Mouse (Mus musculus) brain, embryonic 14.5 days (tissue): ENCODE results near the gene Sec14l1. TPM values are rescaled to one million over a fixed set of nuclear protein-coding genes. Genes with fewer than 3 reads are reported as not detected.

Source experiments
- DNase-seq: peaks from one replicate; pipeline ENCODE4 v3.0.0-alpha.2; 2011; ENCODE audit warnings: low read depth
- CTCF ChIP-seq: fragments of 200-500 bp; IDR thresholded peaks from 2 replicates; pipeline ENCODE4 v1.5.1; 2012; ENCODE audit warnings: inconsistent platforms, mild to moderate bottlenecking, moderate library complexity, borderline replicate concordance; ENCODE audit not compliant: insufficient read depth, insufficient read length; ENCODE audit errors: extremely low read depth
- POLR2A ChIP-seq: fragments of 200-500 bp; IDR thresholded peaks from 2 replicates; pipeline ENCODE4 v1.6.1; 2012; ENCODE audit warnings: mild to moderate bottlenecking, inconsistent platforms, borderline replicate concordance; ENCODE audit not compliant: poor library complexity, insufficient read depth, insufficient read length, severe bottlenecking; ENCODE audit errors: extremely low read depth
- polyA plus RNA-seq: library from polyadenylated mRNA; depleted of rRNA; stranded (reverse); fragments of >200 nt; gene quantifications from 2 replicates; pipeline ENCODE4 v1.2.3, GENCODE M21; 2012

Sec14l1 gene
- polyA plus RNA-seq, 1 experiment = 90.5 TPM

DNA sequence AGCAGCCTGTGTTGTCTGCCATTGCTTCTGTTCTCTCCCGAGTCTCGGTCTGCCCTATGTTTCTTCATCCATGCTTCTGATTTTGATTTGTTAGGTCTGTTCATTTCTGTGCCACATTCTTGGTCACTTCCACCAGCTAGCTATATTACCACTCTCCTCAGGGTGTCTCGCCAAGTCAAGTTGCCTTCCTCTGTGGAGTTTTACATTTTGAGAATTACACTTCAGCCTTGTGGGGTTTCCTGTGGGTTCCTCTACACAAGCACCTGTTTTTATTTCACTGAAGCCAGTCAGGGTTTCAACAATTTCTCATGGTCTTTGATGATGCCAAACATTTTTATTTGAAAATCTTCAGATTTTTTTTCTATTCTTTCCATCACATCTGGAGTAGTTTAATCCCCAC lies 67.8 kb downstream of the Sec14l1 start:
- TF ChIP-seq CTCF (no peak), POLR2A (no peak)
- no peak for DNase-seq

DNA sequence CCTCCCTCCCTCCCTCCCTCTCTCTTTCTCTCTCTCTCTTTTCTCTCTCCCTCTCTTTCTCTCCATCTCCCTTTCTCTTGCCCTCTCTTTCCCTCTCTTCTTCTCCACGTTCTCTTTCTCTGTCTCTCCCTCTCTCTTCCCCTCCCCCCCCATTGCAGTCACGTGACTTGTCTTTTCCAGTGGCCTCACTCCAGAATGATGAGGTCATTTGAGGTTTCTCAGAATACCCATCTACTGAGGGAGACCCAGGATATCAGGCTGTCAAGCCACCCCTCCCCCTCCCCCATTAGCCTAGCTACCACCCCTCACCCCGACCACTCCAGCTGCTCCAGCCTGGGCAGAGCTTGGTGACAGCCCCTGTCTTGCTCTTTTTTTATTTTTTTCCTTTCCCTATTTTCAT lies 68.3 kb downstream of the Sec14l1 start:
- DNase-seq = no peak
- TF ChIP-seq POLR2A (no peak), CTCF (no peak)

DNA sequence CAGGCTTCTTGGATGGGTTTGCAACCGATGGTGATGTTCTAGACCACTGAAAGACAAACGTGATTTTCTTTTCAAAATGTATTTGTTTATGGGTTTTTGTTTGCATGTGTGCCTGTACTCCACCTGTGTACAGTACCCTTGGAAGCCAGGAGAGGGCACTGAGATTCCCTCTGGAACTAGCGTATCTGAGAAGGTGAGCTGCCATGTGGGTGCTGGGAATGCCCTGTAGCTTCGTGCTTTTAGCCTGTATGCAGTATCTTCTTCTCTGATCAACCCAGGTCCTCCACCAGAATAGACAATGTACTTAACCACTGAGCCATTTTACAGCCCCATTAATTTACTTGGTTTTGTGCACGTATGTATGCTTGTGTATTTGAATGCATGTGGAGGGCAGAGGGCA lies 68.9 kb downstream of the Sec14l1 start:
- no peak for DNase-seq
- no peak for TF ChIP-seq POLR2A
- TF ChIP-seq CTCF = no peak

DNA sequence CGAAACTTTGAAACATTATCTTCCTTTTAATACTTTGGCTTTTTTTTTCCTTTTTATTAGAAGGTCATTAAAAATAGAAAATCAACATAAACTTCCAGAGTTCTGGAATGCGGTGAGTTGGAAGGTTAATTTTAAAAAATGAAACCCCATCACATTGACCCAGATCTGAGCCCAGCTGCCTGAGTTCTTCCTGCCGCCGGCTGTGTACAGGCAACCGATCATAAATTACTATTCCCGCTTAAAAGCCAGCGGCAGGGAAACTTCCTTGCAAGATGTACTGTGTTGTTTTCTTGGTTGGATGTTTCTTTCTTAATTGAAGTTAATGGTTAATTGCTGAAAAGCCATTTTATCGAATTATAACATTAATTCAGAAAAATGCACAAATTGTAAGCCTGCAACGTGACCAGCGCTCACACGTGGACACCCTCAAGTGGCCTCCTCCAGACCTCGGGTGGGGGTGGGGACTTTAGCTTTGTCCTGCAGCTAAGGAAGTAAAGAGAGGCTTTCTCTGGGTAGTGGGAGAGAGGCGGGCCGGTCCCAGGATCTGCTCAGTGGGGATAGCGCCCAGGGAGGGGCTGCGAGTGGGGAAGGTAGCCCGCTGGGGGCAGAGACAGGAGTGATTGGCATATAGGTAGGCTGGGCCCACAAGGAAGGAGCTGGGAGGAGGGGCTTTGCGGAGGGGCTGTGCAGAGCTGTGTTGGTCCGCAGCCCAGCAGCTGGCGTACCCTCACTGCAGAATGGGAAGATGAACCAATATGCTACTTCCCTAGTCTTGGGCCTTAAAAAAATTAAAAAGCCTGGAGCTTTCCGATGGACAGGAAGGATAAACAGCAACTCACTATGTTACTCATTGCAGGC lies 70.3 kb downstream of the Sec14l1 start:
- DNase-seq = no peak
- TF ChIP-seq POLR2A (no peak), CTCF (no peak)

DNA sequence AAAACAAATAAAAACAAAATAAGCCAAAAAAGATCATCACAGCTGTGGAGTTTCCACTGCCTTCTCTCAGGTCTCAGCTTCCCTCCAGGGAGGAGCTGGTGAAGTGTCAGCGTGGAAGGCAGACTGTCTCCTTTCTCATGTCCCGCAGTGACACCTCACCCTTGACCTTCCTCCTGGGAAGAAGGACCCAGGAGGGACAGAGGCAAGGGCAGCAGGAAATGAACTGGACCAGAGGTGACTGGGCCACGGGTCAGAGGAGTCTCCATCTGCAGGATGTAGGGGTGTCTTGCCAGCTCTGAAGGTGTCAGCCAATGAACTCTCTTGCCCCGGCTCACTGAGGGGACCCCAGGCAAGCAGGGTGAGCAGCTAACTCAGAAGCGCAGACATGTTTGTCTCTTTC lies 76.6 kb downstream of the Sec14l1 start:
- TF ChIP-seq CTCF (no peak), POLR2A (no peak)
- DNase-seq = no peak

DNA sequence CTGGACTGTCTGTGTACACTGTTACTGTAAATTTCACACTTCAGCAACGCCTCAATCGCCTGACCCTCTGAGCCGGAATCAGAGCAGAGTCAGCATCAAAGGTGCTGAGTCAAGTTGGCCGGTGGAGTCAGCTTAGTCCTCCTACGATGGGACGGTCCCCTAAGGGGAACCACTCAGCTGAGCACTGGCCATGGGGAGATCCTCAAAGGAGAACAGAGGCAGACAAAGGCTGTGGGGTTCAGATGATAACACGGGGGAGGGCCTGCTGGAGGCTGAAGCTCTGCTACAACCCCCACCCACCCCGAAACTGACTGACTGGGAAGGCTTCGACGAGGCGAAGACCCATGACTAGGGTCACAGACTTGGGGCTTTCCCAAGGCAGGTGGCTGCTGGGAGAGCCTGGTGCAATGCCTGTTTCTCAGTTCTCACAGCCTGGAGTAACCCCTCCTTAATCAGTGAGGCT lies 79.5 kb downstream of the Sec14l1 start:
- no peak for TF ChIP-seq CTCF
- DNase-seq = no peak

DNA sequence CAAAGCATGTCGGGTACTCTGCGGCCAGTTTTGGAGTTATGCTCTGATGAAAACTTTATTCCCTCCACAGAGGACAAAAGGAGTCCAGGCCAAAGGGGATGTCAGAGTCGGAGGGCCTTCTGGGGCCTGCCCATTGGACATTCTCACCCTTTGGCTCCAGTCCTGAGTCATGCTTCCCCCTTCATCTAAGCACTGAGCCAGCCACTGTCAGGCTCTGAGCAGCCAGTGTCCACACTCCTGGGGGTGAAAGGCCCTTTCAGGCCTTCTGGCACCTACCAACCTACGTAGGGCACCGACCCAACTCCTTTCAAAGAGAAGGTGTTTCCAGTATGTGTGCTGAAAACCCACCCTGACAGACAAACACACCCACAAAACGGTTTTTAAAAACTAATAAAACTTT lies 80.6 kb downstream of the Sec14l1 start:
- DNase-seq = no peak
- TF ChIP-seq POLR2A = no peak
- TF ChIP-seq CTCF = no peak

DNA sequence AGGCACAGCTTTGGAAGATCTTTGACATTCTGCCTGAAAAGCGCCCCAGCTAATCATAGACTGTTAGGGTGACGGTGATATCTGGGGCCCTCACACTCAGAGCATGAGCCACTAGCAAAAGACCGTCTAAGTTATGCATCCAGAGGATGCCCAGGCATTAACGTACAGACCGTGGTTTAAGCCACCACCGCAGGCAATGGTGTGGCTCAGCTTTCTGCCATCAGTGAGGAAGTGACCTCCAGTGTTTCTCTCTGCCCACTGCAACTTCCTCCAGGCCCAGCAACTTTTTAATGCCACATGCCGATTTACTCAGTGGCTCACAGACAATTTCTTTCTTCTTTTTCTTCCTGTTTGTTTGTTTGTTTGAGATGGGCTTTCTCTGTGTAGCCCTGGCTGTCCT lies 81.7 kb downstream of the Sec14l1 start:
- TF ChIP-seq CTCF (no peak), POLR2A (no peak)
- DNase-seq = no peak

DNA sequence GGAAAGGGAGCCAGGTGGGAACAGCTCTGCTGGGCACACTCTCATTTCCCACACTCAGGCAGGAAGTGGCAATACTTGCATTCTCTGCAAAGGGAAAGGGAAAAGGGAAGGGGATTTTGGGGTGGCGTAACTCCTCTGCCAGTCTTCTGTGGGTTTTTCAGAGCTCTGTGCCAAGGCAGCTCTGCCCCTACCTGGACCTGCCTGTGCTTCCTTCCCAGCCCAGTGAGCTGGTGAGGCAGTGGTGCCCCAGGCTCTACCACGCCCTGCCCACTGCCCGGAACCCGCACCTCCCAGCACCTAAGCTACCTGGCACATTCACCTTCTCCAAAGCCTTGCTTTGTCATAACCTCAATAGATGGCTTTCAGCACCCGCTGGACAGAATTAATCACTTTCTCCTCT lies 83.2 kb downstream of the Sec14l1 start:
- TF ChIP-seq POLR2A = no peak
- no peak for DNase-seq

DNA sequence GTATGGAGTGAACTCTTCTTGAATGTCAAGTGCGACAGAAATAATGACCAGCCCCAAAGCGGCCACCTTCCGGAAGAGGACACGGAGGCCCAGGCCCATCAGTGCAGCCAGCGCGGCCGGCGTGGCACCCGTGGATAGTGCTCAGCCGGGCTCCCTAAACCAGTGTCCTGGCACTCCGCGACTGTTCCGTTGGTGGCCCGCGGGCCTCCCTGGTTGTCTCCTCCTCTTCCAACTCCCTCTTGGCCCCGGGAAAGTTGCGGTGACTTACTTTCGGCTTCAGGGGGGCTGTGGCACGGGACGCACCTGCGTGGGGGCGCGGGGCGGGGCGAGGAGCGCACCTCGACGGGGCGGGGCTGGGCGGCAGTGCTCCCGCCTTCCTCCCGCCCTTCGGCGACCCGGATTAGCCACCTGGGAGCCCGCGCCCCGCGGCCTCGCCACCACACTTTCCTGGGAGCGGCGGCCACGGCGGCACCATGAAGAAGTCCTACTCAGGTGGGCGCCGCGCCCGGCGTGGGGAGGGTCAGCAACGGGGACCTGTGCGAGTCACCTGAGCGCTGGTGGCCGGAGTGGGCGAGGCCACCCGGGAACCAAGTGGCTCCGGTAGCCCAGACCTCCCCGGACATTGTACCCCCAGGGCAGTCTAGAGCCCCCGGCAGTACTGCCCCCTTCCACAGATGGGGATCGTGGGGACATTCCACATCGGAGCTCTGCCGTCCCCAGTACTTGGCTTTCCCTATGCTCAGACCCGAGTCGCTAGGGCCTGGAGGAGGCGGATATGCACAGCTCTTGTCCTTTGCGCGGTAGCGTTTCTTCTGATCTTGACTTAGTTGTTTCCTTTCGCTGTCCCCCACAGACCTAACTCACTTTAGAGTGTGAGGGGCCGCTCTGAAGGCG lies 84.6 kb downstream of the Sec14l1 start, which contains the start of gene Sept9:
TSS of gene Sept9 (plus strand) at position 380 of the 894 bp plus-strand sequence.
- DNase-seq = no peak

DNA sequence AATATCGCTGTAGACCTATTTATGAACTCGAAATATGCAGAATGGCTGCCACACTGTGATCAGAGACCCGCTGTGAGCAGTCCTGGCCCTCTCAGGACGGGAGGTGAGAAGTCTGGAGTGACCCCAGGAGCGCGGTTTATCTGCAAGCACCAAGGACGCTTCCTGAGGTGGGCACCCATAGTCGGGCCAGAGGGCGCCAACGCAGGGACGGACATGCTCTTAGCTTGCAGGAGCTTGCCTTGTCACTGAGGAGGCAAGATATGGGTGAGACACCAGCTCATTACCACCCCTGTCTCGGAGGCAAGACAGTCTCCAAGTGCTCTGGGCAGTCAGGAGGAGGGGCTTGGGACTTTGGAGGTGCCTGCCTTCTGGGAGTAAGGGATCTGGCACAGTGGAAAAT lies 86.9 kb downstream of the Sec14l1 start:
- DNase-seq = no peak
- TF ChIP-seq CTCF (no peak), POLR2A (no peak)

More for the DNA sequence above, 84.6 kb downstream of the Sec14l1 start, which contains the start of gene Sept9:
- TF ChIP-seq POLR2A (no peak), CTCF (no peak)
